Mouse (Mus musculus): Measurements from ENCODE around the gene Zfhx3. TPM values are rescaled to one million over a fixed set of nuclear protein-coding genes. Genes with fewer than 3 reads are reported as not detected.
A peak's percentile ranks its signal among the peaks of the same experiment; 100 is the strongest.

Zfhx3 gene
- total RNA-seq, 2 experiments from 2014 or later: 39.3 to 58.8 TPM

- DNase-seq: no peak
Observed at GRCm38 (mm10) chr8:108454561-108455311, 512.3 kb downstream of the Zfhx3 start.

- no peak for DNase-seq
Observed at GRCm38 (mm10) chr8:108466653-108467052, 524.2 kb downstream of the Zfhx3 start.

GRCm38 (mm10) chr8:108467172-108468035, 525.0 kb downstream of the Zfhx3 start:
- DNase-seq: no peak

- DNase-seq: no peak
Observed at GRCm38 (mm10) chr8:108470269-108470668, 527.8 kb downstream of the Zfhx3 start.

- DNase-seq: no peak
Observed at GRCm38 (mm10) chr8:108474556-108474955, 532.1 kb downstream of the Zfhx3 start.

- DNase-seq: no peak
Observed at GRCm38 (mm10) chr8:108478131-108478530, 535.7 kb downstream of the Zfhx3 start.

GRCm38 (mm10) chr8:108480141-108480540, 537.7 kb downstream of the Zfhx3 start:
- DNase-seq: no peak

- DNase-seq: no peak
Observed at GRCm38 (mm10) chr8:108481167-108481815, 538.8 kb downstream of the Zfhx3 start.

- no peak for DNase-seq
Observed at GRCm38 (mm10) chr8:108496101-108496500, 553.7 kb downstream of the Zfhx3 start.

GRCm38 (mm10) chr8:108506779-108507178, 564.3 kb downstream of the Zfhx3 start:
- DNase-seq: no peak

- no peak for DNase-seq
Observed at GRCm38 (mm10) chr8:108507769-108508168, 565.3 kb downstream of the Zfhx3 start.

- DNase-seq: no peak
Observed at GRCm38 (mm10) chr8:108510641-108511325, 568.3 kb downstream of the Zfhx3 start.

GRCm38 (mm10) chr8:108518116-108518515, 575.7 kb downstream of the Zfhx3 start:
- DNase-seq: peak; percentile 13 to 15

GRCm38 (mm10) chr8:108522050-108522449, 579.6 kb downstream of the Zfhx3 start:
- DNase-seq: no peak

- no peak for DNase-seq
Observed at GRCm38 (mm10) chr8:108529421-108529820, 587.0 kb downstream of the Zfhx3 start.

- no peak for DNase-seq
Observed at GRCm38 (mm10) chr8:108535121-108535876, 592.9 kb downstream of the Zfhx3 start.

GRCm38 (mm10) chr8:108536186-108536585, 593.7 kb downstream of the Zfhx3 start:
- DNase-seq: no peak

GRCm38 (mm10) chr8:108536911-108537351, 594.5 kb downstream of the Zfhx3 start:
- no peak for DNase-seq

GRCm38 (mm10) chr8:108537686-108538551, 595.5 kb downstream of the Zfhx3 start:
- DNase-seq: no peak

GRCm38 (mm10) chr8:108538929-108539555, 596.6 kb downstream of the Zfhx3 start:
- DNase-seq: no peak

Data from adrenal gland, postnatal 36 days (tissue).